9 mouse cellular contexts compared by ENCODE assay signal in the genomic region with DNA sequence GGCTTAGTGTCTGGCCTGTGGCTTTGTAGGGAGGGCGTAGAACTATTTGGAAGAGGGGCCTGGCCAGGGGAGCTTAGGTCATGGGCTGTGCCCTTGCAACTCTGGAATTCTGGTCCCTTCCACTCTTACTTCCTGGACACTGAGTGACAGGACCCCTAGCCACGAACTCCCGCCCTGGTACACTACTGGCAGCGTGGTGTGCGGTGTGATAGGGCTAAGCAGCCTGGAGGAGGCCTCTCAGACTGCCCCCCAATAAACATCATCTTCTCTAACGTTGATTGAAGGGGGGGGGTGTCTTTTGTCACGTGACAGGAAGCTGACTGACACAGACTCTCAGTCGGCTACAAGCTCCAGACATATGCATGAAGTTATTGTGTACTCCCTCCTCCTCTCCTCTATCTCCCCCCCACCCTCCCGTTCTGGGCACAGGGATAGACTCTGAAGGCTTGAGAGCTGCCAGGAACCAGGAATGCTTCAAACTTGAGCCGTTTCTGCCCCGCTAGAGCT. TPM values are rescaled to one million over a fixed set of nuclear protein-coding genes. Genes with fewer than 3 reads are reported as not detected.
DNase-seq lines count a peak whose midpoint lies in the region; ATAC-seq and TF ChIP-seq lines count a peak whose summit lies in the region.
"Had no signal": no experiment of that assay in that cellular context is flagged by ENCODE, and none has a peak within 500 bp of the region (broad histone marks: within the 10 kb centered on the region; RNA-seq: fewer than 3 reads in every experiment).

No protein-coding gene starts in this region.

- TF ChIP-seq EP300 in stomach, postnatal 0 days (optimal IDR thresholded peaks at IDR 0.05) = no peak

- H3K4me3 ChIP-seq in kidney, embryonic 16.5 days (ENCODE audit: low read length) = no peak overlapping the region
- H3K4me3 ChIP-seq in heart, embryonic 11.5 days (ENCODE audit: low read depth, low read length) = no peak overlapping the region
- H3K4me3 ChIP-seq in liver, embryonic 12.5 days = no peak overlapping the region
- H3K4me3 ChIP-seq in stomach, postnatal 0 days (ENCODE audit: low read depth, low read length) = no peak overlapping the region

- H3K27ac ChIP-seq in kidney, embryonic 16.5 days (ENCODE audit: low read length) = no peak overlapping the region
- H3K27ac ChIP-seq in heart, embryonic 11.5 days (ENCODE audit: low read depth, low read length) = peak overlapping the region; percentile 50
- H3K27ac ChIP-seq in liver, embryonic 12.5 days = no peak overlapping the region
- peak overlapping the region; percentile 86 for H3K27ac ChIP-seq in stomach, postnatal 0 days (replicated peaks)
- H3K27ac ChIP-seq: macrophage had no signal

- H3K9ac ChIP-seq in kidney, embryonic 16.5 days (replicated peaks; ENCODE audit: low read length) = no peak overlapping the region; the same call in 1 of the 2 replicates
- H3K9ac ChIP-seq in heart, embryonic 11.5 days (ENCODE audit: low read depth, low read length) = no peak overlapping the region
- H3K9ac ChIP-seq in liver, embryonic 12.5 days = no peak overlapping the region
- peak overlapping the region; percentile 14; the same call in 1 of the 2 replicates for H3K9ac ChIP-seq in stomach, postnatal 0 days (ENCODE audit: low read length)

- H3K36me3 ChIP-seq in kidney, embryonic 16.5 days (ENCODE audit: insufficient read depth, low read length) = no peaks in the 10 kb centered on the region
- no peaks in the 10 kb centered on the region for H3K36me3 ChIP-seq in heart, embryonic 11.5 days (ENCODE audit: control insufficient read depth, insufficient read depth, low read length)
- H3K36me3 ChIP-seq in liver, embryonic 12.5 days = no peaks in the 10 kb centered on the region
- no peaks in the 10 kb centered on the region; the same call in 1 of the 2 replicates for H3K36me3 ChIP-seq in stomach, postnatal 0 days (ENCODE audit: control insufficient read depth, insufficient read depth, low read length)

- no peak for TF ChIP-seq CTCF in stomach, postnatal 0 days (IDR thresholded peaks at IDR 0.05; ENCODE audit: low read depth)

- ATAC-seq in kidney, embryonic 16.5 days (ENCODE audit: low FRiP score, low TSS enrichment) = peak; percentile 83
- peak; percentile 65 for ATAC-seq in heart, embryonic 11.5 days (replicated peaks; ENCODE audit: insufficient number of reproducible peaks, low FRiP score, low TSS enrichment)
- ATAC-seq in liver, embryonic 12.5 days = peak; percentile 72
- ATAC-seq in stomach, postnatal 0 days (ENCODE audit: low FRiP score, low TSS enrichment) = peak; percentile 68
- ATAC-seq in cerebellum, adult (ENCODE audit: insufficient number of reproducible peaks, low FRiP score, low TSS enrichment) = no peak

- H3K9me3 ChIP-seq in kidney, embryonic 16.5 days (ENCODE audit: low read length) = peaks cover 8% of the 10 kb centered on the region
- H3K9me3 ChIP-seq in heart, embryonic 11.5 days (replicated peaks; ENCODE audit: control insufficient read depth, low read length) = no peaks in the 10 kb centered on the region
- H3K9me3 ChIP-seq in liver, embryonic 12.5 days (replicated peaks) = peaks cover 6% of the 10 kb centered on the region
- H3K9me3 ChIP-seq in stomach, postnatal 0 days (ENCODE audit: control insufficient read depth, low read length) = no peaks in the 10 kb centered on the region

- 53% methylated on average over 11 of the region's 11 CpGs for WGBS in kidney, embryonic 16.5 days
- WGBS in heart, embryonic 11.5 days (ENCODE audit: insufficient replicate concordance) = 43% methylated on average over 11 of the region's 11 CpGs
- WGBS in liver, embryonic 12.5 days (ENCODE audit: insufficient replicate concordance) = 26% methylated on average over 11 of the region's 11 CpGs
- 37% methylated on average over 11 of the region's 11 CpGs for WGBS in stomach, postnatal 0 days

- H3K27me3 ChIP-seq in kidney, embryonic 16.5 days (ENCODE audit: insufficient read depth, low read length) = no peaks in the 10 kb centered on the region
- no peaks in the 10 kb centered on the region for H3K27me3 ChIP-seq in heart, embryonic 11.5 days (ENCODE audit: control insufficient read depth, insufficient read depth, low read length)
- no peaks in the 10 kb centered on the region for H3K27me3 ChIP-seq in liver, embryonic 12.5 days (replicated peaks)
- H3K27me3 ChIP-seq in stomach, postnatal 0 days (ENCODE audit: control insufficient read depth, insufficient read depth, low read length) = no peaks in the 10 kb centered on the region

- H3K4me2 ChIP-seq in kidney, embryonic 16.5 days (replicated peaks; ENCODE audit: low read depth, low read length) = peak overlapping the region; percentile 31
- H3K4me2 ChIP-seq in heart, embryonic 11.5 days = peak overlapping the region; percentile 4
- peak overlapping the region; percentile 47 for H3K4me2 ChIP-seq in liver, embryonic 12.5 days
- H3K4me2 ChIP-seq in stomach, postnatal 0 days (replicated peaks; ENCODE audit: low read depth) = peak overlapping the region; percentile 36

- DNase-seq in kidney, adult 8-10 months = no peak
- peak; percentile 18 for DNase-seq in stomach, postnatal 0 days (ENCODE audit: low spot score)
- DNase-seq in cerebellum, adult 8-10 months = no peak
- no peak for DNase-seq in gastrocnemius, adult 8-10 months (ENCODE audit: low spot score in 2 of 2)

- peaks cover 9% of the 10 kb centered on the region for H3K4me1 ChIP-seq in kidney, embryonic 16.5 days (ENCODE audit: insufficient read depth, low read length)
- H3K4me1 ChIP-seq in heart, embryonic 11.5 days (ENCODE audit: control insufficient read depth, insufficient read depth, low read length) = peaks cover 6% of the 10 kb centered on the region; the same call in 1 of the 2 replicates
- H3K4me1 ChIP-seq in liver, embryonic 12.5 days = peaks cover 15% of the 10 kb centered on the region; the same call in 1 of the 2 replicates
- H3K4me1 ChIP-seq in stomach, postnatal 0 days (replicated peaks; ENCODE audit: control insufficient read depth, insufficient read depth) = 0 out of 2 replicates have a peak, but pooled peaks cover 2% of the 10 kb centered on the region

RNA-seq across cellular contexts. Expression of a gene that starts 21.4 kb away (rescaled TPM):
- polyA plus RNA-seq in kidney, embryonic 16.5 days (2015; fragmentation: Nextera tagmentation; extraction: Ambion mirVana) = 68.7 and 71.0 TPM in 2 replicates
- polyA plus RNA-seq in heart, embryonic 11.5 days (2014; fragmentation: Nextera tagmentation; extraction: Ambion mirVana) = 46.9 and 47.5 TPM in 2 replicates
- 45.9 and 47.3 TPM in 2 replicates for polyA plus RNA-seq in liver, embryonic 12.5 days (2016; fragmentation: Nextera tagmentation; extraction: Ambion mirVana)
- 114 and 117 TPM in 2 replicates for polyA plus RNA-seq in stomach, postnatal 0 days (2015; fragmentation: Nextera tagmentation; extraction: Ambion mirVana)
- total RNA-seq in gastrocnemius, adult 8-10 months (2022) = 10 to 100 TPM; 24.5 to 31.2 (median 28.6) TPM

RNA-seq across cellular contexts. Expression of a gene that starts 44.1 kb away (rescaled TPM):
- polyA plus RNA-seq in kidney, embryonic 16.5 days (2015; fragmentation: Nextera tagmentation; extraction: Ambion mirVana) = 131 and 136 TPM in 2 replicates
- 86.8 and 93.6 TPM in 2 replicates for polyA plus RNA-seq in heart, embryonic 11.5 days (2014; fragmentation: Nextera tagmentation; extraction: Ambion mirVana)
- polyA plus RNA-seq in liver, embryonic 12.5 days (2016; fragmentation: Nextera tagmentation; extraction: Ambion mirVana) = 23.1 and 26.4 TPM in 2 replicates
- polyA plus RNA-seq in stomach, postnatal 0 days (2015; fragmentation: Nextera tagmentation; extraction: Ambion mirVana) = 63.5 and 66.8 TPM in 2 replicates
- total RNA-seq in gastrocnemius, adult 8-10 months (2022) = 10 to 100 TPM; 31.6 to 41.9 (median 38.2) TPM

Comparison
In these comparisons a context has a peak if more than half of its experiments do, and no peak if none do; other contexts are left out.
1. H3K27ac ChIP-seq: peak in heart, embryonic 11.5 days (single experiment) and stomach, postnatal 0 days (single experiment); none in kidney, embryonic 16.5 days (single experiment) and liver, embryonic 12.5 days (single experiment).
2. Peak in every context shown above with its lines, with median percentiles within 50 percentile points of each other: H3K4me2 ChIP-seq.